Mouse (Mus musculus) cerebellum, adult 18-20 months (tissue): ENCODE measurements at regions not wholly inside any gene's neighbourhood (a gene's known extent, or its start where the extent isn't known, plus 50 kb on each side); places are given as distances from the start of the nearest gene placed in this dataset.
A peak's percentile ranks its signal among the peaks of the same experiment; 100 is the strongest.

Experiments used
- DNase-seq, 2 experiments: peaks; one replicate each; pipeline ENCODE4 v3.0.0; 2021

GRCm38 (mm10) chr19:6644871-6645270 is 102.0 kb upstream of the Slc22a12 start:
- no peak for DNase-seq

GRCm38 (mm10) chr19:6639681-6640080 is 96.8 kb upstream of the Slc22a12 start:
- no peak for DNase-seq

GRCm38 (mm10) chr19:6633400-6633799 is 90.6 kb upstream of the Slc22a12 start:
- no peak for DNase-seq

- no peak for DNase-seq
Observed at GRCm38 (mm10) chr19:6631817-6632216, 89.0 kb upstream of the Slc22a12 start.

GRCm38 (mm10) chr19:6630613-6630940 is 87.7 kb upstream of the Slc22a12 start:
- no peak for DNase-seq

- DNase-seq: no peak
Observed at GRCm38 (mm10) chr19:6629911-6630612, 87.2 kb upstream of the Slc22a12 start.

- DNase-seq: no peak
Observed at GRCm38 (mm10) chr19:6625574-6625973, 82.7 kb upstream of the Slc22a12 start.

- peak in 1 of 2 experiments; percentile 25 for DNase-seq
Observed at GRCm38 (mm10) chr19:6621023-6621422, 78.2 kb upstream of the Slc22a12 start.

GRCm38 (mm10) chr19:6619546-6619945 is 76.7 kb upstream of the Slc22a12 start:
- DNase-seq: peak; percentile 51 to 55

GRCm38 (mm10) chr19:6616659-6617058 is 73.8 kb upstream of the Slc22a12 start:
- no peak for DNase-seq

- DNase-seq: no peak
Observed at GRCm38 (mm10) chr19:6612441-6612840, 69.6 kb upstream of the Slc22a12 start.

- no peak for DNase-seq
Observed at GRCm38 (mm10) chr19:6611921-6612320, 69.1 kb upstream of the Slc22a12 start.

- no peak for DNase-seq
Observed at GRCm38 (mm10) chr19:6610715-6611114, 67.9 kb upstream of the Slc22a12 start.

GRCm38 (mm10) chr19:6610051-6610450 is 67.2 kb upstream of the Slc22a12 start:
- DNase-seq: no peak

- DNase-seq: no peak
Observed at GRCm38 (mm10) chr19:6607501-6607900, 64.7 kb upstream of the Slc22a12 start.

- no peak for DNase-seq
Observed at GRCm38 (mm10) chr19:6606667-6607066, 63.8 kb upstream of the Slc22a12 start.

- peak; percentile 47 to 63 for DNase-seq
Observed at GRCm38 (mm10) chr19:6604702-6605101, 61.9 kb upstream of the Slc22a12 start.

GRCm38 (mm10) chr19:6600873-6601530 is 58.2 kb upstream of the Slc22a12 start:
- DNase-seq: no peak

GRCm38 (mm10) chr19:6599281-6599680 is 56.4 kb upstream of the Slc22a12 start:
- DNase-seq: no peak

- no peak for DNase-seq
Observed at GRCm38 (mm10) chr19:6598186-6598585, 55.4 kb upstream of the Slc22a12 start.

- DNase-seq: no peak
Observed at GRCm38 (mm10) chr19:6595801-6596200, 53.0 kb upstream of the Slc22a12 start.
